Mouse (Mus musculus): ENCODE measurements around the gene Stkld1. TPM values are rescaled to one million over a fixed set of nuclear protein-coding genes. Genes with fewer than 3 reads are reported as not detected.
"Not testable (repeated sequence)": the region's sequence is repeated elsewhere in the genome, so short reads cannot be mapped to it uniquely, and the experiment has no call there.

Stkld1 gene
- not detected in 2 replicates for polyA plus RNA-seq (2015; fragmentation: Nextera tagmentation; extraction: Ambion mirVana)

DNA sequence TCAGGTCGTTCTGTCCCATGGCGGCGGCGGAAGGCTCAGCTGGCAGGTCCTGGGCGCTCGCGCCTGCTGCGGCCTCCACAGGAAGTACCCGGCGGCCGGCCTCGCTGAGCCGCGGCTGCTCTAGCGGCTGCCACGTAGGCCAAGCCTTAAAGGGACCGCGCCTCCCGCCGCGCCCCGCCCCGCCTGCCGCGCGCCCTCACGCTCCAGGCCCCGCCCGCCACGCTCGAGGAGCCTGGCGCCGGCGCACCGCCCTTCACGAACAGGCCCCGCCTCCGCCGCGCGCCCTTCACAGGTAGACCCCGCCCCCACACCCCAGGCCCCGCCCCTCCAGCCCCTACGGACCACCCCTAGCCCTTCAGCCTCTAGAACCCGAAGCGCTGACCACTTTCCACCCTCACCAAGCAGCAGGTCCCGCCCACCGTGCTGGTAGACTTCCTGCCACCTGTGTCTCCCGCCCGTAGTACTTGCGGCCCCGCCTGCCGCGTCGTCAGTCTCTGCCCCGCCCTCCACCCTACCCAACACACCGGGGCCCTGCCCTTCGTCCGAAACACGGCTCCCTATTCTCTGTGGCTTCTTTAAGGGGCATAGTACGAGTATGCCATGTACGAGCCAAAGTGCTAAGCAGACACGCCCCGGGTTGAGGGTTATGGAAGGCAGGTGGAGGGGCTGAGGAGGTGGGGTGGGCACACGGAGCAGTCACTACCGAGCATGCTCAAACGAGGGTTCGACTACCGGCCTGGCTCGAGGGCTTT, at the start of gene Stkld1, which contains the start of gene Surf4:
Gene Stkld1, plus strand, starts transcription at position 744 of the 752 bp plus-strand sequence.
Gene Surf4, minus strand, starts transcription at position 625 of the 752 bp plus-strand sequence.
- WGBS = under 1% methylated on average over 58 of the region's 70 CpGs
- H3K4me2 ChIP-seq (replicated peaks) = peak within 1 kb of the TSS; percentile 82
- ATAC-seq (ENCODE audit: low FRiP score, low read depth) = peak; percentile 94

DNA sequence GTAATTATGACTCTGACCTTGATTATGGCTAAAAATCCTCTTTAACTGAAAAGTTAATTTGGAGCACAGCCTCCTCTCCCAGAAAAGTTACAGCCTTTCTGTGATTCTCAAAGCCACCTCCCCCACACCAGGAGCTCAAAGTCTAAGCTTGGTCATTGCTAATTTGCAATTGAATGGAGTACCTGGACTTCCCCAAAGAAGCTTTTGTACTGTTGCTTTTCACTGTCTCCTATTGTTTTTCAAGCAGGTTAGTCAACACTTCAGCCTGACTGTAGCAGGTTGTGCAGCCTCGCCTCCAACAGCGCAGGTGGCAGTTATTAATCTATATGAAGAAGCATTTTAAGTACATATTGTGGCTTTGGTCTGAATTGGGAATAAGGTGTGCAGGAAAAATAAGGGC, 48.3 kb upstream of the Stkld1 start:
- not testable (repeated sequence) for H3K4me3 ChIP-seq; H3K27me3 ChIP-seq; H3K4me1 ChIP-seq; H3K9ac ChIP-seq; ATAC-seq (ENCODE audit: low FRiP score, low read depth); H3K4me2 ChIP-seq (replicated peaks); H3K27ac ChIP-seq; H3K9me3 ChIP-seq
- 94% methylated on average over 2 of the region's 2 CpGs for WGBS
- peaks cover 30% of the 10 kb centered on the region for H3K36me3 ChIP-seq

More for the DNA sequence above, at the start of gene Stkld1, which contains the start of gene Surf4:
- H3K4me1 ChIP-seq = peaks cover 36% of the 10 kb centered on the region
- H3K4me3 ChIP-seq = peak within 1 kb of the TSS; percentile 97
- no peaks in the 10 kb centered on the region for H3K27me3 ChIP-seq
- H3K27ac ChIP-seq = peak within 1 kb of the TSS; percentile 91
- H3K36me3 ChIP-seq = peaks cover 33% of the 10 kb centered on the region
- peak within 1 kb of the TSS; percentile 100 for H3K9ac ChIP-seq
- no peaks in the 10 kb centered on the region for H3K9me3 ChIP-seq

DNA sequence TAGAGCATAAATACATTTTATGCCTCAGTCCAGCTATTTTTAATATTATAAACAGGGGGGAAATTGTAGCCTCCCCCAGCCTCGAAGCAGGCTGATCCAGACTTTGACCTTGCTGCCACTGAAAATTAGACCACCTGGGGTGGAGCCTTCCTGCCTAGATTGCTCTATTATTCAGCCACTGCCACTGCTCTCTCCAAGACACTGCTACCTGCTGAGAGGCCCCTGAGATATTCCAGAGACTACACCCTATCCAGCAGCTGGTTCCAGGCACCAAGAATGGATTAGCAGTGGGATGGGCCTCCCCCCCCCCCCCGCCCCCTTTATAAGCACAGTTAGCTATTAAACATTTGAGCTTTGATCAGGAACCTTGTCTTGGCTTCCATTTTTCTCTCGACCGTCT, 47.7 kb upstream of the Stkld1 start:
- 62% methylated on average over 4 of the region's 4 CpGs for WGBS
- not testable (repeated sequence) for ATAC-seq (ENCODE audit: low FRiP score, low read depth); H3K4me3 ChIP-seq; H3K4me1 ChIP-seq; H3K27ac ChIP-seq; H3K4me2 ChIP-seq (replicated peaks); H3K27me3 ChIP-seq; H3K9ac ChIP-seq; H3K9me3 ChIP-seq
- H3K36me3 ChIP-seq = peaks cover 37% of the 10 kb centered on the region

DNA sequence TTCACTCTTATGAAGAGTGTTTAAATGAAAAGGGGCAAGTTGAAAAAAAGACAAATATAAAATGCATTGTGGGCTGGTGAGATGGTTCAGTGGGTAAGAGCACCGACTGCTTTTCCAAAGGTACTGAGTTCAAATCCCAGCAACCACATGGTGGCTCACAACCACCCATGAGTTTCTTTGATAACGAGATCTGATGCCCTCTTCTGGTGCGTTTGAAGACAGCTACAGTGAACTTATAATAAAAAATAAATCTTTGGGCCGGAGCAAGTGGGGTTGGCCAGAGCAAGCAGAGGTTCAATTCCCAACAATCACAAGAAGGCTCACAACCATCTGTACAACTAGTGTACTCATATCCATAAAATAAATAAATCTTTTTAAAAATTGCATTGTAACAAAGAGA, 37.9 kb upstream of the Stkld1 start:
- Histone ChIP-seq H3K4me3 (no peak overlapping the region), H3K4me1 (peaks cover 2% of the 10 kb centered on the region), H3K27me3 (no peaks in the 10 kb centered on the region), H3K36me3 (peaks cover 85% of the 10 kb centered on the region), H3K9me3 (no peaks in the 10 kb centered on the region), H3K4me2 (replicated peaks) (no peak overlapping the region), H3K9ac (no peak overlapping the region), H3K27ac (no peak overlapping the region)
- 92% methylated on average over 4 of the region's 4 CpGs for WGBS
- ATAC-seq (ENCODE audit: low FRiP score, low read depth) = no peak

DNA sequence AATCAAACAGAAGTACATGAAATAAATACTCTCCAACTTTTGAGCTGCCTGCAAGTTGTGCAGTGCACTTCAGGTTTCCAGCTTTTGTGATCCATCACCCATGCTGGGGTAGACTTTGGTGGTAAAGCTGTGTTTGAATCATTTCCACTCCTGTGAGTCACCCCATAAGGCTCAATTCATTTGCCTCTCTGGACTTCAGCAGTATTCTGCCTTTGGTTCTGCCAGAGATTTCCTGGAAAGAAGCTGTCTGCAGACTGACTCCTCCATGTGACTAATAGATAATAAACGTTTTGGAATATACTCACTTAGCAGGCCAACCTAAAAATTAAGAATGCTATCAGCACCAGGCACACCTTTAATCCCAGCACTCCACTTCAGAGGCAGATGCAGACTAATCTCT, 33.1 kb upstream of the Stkld1 start:
- 81% methylated on average over 1 of the region's 1 CpGs for WGBS
- peaks cover 58% of the 10 kb centered on the region for H3K36me3 ChIP-seq
- no peak for ATAC-seq (ENCODE audit: low FRiP score, low read depth)

DNA sequence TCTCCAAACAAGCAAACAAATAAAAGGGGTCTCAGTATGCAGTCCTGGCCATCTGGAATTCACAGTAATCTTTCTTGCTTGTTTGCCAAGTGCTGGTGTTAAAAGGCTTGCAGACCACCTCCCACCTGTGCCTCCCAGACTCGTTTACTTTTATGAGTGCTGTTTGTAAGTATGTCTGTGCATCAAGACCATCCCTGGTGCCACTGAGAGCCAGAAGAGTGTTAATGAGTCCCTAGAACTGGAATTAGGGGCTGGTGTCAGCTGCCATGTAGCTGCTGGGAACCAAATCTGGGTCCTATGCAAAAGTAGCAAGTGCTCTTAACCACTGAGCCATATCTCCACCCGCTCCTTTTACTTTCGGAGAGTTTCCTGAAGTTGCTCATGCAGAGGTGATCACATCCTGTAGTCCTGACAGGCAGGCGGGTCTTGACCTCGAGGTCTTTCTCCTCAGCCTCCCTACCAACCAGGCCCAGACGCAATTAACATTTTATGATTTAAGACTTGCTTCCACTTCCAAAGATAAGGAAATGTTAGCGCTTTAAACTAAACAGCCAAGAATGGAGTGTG, 31.9 kb upstream of the Stkld1 start:
- no peak overlapping the region for H3K27ac ChIP-seq
- 4% methylated on average over 7 of the region's 7 CpGs for WGBS
- peak overlapping the region; percentile 87 for H3K4me2 ChIP-seq (replicated peaks)
- peak overlapping the region; percentile 90 for H3K4me3 ChIP-seq
- peaks cover 58% of the 10 kb centered on the region for H3K36me3 ChIP-seq
- no peak for ATAC-seq (ENCODE audit: low FRiP score, low read depth)
- peaks cover 28% of the 10 kb centered on the region for H3K4me1 ChIP-seq
- H3K9ac ChIP-seq = peak overlapping the region; percentile 84
- no peaks in the 10 kb centered on the region for H3K9me3 ChIP-seq
- no peaks in the 10 kb centered on the region for H3K27me3 ChIP-seq

More for the DNA sequence above, 33.1 kb upstream of the Stkld1 start:
- Histone ChIP-seq H3K27me3 (no peaks in the 10 kb centered on the region), H3K4me2 (replicated peaks) (no peak overlapping the region; the same call in 1 of the 2 replicates), H3K9ac (no peak overlapping the region), H3K4me1 (peaks cover 28% of the 10 kb centered on the region), H3K4me3 (no peak overlapping the region), H3K9me3 (no peaks in the 10 kb centered on the region), H3K27ac (no peak overlapping the region)

DNA sequence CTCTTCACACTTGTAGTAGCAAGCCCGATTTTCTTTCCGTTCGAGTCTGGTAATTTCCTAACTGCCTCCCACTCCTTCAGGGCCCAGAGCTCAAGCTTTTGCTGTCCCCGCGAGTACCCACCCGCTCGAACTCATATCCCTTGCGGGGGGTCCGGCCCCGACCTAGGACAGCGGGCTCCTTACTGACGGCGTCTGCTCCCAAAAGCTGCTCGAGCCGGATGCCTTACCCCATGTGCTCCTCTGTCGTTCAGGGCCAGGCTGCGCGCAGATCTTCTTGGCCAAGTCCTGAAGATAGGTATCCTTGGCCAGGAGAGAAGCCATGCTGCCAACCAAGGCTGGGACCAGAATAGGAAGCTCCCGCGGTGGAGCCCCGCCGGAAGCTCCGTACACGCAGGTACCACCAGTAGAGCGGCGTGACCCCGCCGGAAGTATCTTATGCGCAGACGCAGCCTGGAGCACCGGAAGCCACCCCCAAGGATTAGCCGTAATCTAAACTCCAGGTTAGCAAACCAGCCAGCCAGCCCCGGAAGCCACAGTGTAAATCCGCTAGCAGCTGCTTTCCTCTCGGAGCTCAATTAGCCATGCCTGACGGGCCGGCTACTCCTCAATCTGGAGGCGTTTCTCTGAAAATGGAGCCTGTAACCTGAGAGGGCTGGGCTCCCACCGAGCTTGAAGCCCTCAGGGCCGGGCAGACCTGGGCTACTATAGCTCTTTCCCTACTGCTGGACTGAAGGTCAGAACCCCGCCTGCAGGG, 31.2 kb upstream of the Stkld1 start, which contains the start of gene Surf6:
Gene Surf6, minus strand, starts transcription at position 413 of the 754 bp plus-strand sequence.
- H3K4me3 ChIP-seq = peak within 1 kb of the TSS; percentile 90
- H3K27ac ChIP-seq = peak within 1 kb of the TSS; percentile 89
- WGBS = under 1% methylated on average over 41 of the region's 41 CpGs
- peaks cover 58% of the 10 kb centered on the region for H3K36me3 ChIP-seq
- peak; percentile 95 for ATAC-seq (ENCODE audit: low FRiP score, low read depth)
- no peaks in the 10 kb centered on the region for H3K9me3 ChIP-seq
- H3K4me1 ChIP-seq = peaks cover 28% of the 10 kb centered on the region
- peak within 1 kb of the TSS; percentile 84 for H3K9ac ChIP-seq
- H3K27me3 ChIP-seq = no peaks in the 10 kb centered on the region
- H3K4me2 ChIP-seq (replicated peaks) = peak within 1 kb of the TSS; percentile 87

DNA sequence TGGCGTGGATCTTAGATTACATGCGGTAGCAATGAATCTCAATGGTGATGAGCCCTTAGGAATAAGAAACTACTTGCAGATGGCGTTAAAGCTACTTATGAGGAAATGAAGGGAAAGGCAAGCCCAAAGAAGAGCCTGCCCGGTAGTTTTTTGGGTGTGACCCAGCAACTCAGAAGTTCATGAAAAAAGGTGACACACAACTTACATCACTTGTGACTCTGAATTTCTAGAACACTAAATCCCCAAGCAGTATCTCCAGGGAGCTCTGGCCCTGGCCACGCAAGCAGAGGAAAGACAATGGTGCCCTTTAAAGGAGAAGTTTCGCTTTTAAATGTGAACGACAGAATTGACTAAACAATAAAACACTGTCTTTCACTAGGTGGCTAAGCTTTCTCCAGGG, 30.5 kb upstream of the Stkld1 start:
- H3K9ac ChIP-seq = peak overlapping the region; percentile 84
- H3K27me3 ChIP-seq = no peaks in the 10 kb centered on the region
- peak overlapping the region; percentile 89 for H3K27ac ChIP-seq
- no peak for ATAC-seq (ENCODE audit: low FRiP score, low read depth)
- H3K4me1 ChIP-seq = peaks cover 30% of the 10 kb centered on the region
- H3K36me3 ChIP-seq = peaks cover 58% of the 10 kb centered on the region
- H3K9me3 ChIP-seq = no peaks in the 10 kb centered on the region
- peak overlapping the region; percentile 87 for H3K4me2 ChIP-seq (replicated peaks)
- peak overlapping the region; percentile 90 for H3K4me3 ChIP-seq
- 11% methylated on average over 7 of the region's 7 CpGs for WGBS

DNA sequence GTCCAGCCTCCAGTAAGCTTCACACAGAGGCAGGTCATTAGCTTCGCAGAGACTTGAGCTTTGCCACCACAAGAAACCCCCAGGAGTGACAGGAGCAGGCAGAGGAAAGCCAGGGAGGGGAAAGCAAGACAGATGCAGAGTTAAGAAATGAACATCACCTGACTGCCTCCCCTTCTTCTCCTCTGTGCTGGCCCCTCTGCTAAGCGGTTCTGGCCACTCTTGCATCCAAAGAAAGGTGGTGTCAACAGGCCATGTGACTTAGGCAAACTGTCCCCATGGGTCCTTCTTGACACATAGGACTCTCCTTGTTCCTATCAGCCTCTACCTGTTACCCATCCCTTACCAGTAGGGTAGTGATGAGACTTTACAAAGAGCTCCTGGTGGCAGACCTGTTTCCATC, 27.9 kb upstream of the Stkld1 start:
- Histone ChIP-seq H3K4me3 (no peak overlapping the region), H3K9ac (peak overlapping the region; percentile 45; the same call in 1 of the 2 replicates), H3K4me1 (peaks cover 41% of the 10 kb centered on the region), H3K36me3 (peaks cover 46% of the 10 kb centered on the region), H3K27me3 (no peaks in the 10 kb centered on the region), H3K4me2 (replicated peaks) (no peak overlapping the region), H3K27ac (no peak overlapping the region), H3K9me3 (no peaks in the 10 kb centered on the region)
- ATAC-seq (ENCODE audit: low FRiP score, low read depth) = no peak
- 79% methylated on average over 2 of the region's 2 CpGs for WGBS

DNA sequence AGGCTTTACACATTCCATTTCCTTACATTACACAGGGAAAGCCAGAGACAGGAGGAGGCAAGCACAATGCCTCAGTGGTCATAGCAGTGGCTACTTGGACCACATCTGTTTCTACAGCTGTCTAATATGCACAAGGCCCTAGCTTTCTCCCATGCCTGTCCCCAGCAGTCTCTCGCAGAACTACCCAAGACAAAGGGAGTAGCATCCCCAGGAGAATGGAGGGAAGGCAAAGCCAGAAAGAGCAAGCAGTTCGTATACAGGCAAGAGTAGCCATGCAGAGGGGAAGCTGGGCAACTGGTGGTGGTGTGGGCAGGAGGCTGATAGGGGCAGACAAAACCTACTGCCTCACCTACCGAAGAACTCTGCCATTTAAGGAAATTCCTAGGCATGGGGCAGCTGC, 27.4 kb upstream of the Stkld1 start:
- peaks cover 47% of the 10 kb centered on the region for H3K36me3 ChIP-seq
- 93% methylated on average over 3 of the region's 3 CpGs for WGBS

DNA sequence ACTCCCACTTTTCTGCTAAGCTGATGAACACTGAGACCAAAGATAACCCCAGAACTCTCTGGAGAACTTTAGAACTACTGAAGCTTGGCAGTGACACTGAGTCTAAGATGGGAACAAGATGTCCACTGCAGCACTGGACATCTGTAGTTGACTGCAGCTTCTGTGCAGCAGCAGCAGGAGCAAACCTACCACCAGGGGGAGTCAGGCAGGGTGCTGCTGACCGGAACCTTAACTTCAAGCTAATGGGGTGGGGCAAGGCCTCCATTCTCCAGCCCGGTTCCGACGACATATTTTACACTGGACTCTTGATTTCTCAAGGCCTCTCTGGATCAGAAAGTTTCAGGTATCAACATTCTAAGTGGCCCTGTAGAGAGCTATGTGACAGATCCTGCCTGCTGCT, 26.7 kb upstream of the Stkld1 start:
- WGBS = 55% methylated on average over 4 of the region's 4 CpGs
- ATAC-seq (ENCODE audit: low FRiP score, low read depth) = no peak
- no peak overlapping the region for H3K4me3 ChIP-seq
- no peak overlapping the region for H3K9ac ChIP-seq
- H3K27ac ChIP-seq = no peak overlapping the region
- no peak overlapping the region for H3K4me2 ChIP-seq (replicated peaks)
- H3K36me3 ChIP-seq = peaks cover 53% of the 10 kb centered on the region
- H3K9me3 ChIP-seq = no peaks in the 10 kb centered on the region
- H3K27me3 ChIP-seq = no peaks in the 10 kb centered on the region
- H3K4me1 ChIP-seq = peaks cover 36% of the 10 kb centered on the region

More for the DNA sequence above, 27.4 kb upstream of the Stkld1 start:
- Histone ChIP-seq H3K27me3 (no peaks in the 10 kb centered on the region), H3K4me3 (no peak overlapping the region), H3K4me2 (replicated peaks) (no peak overlapping the region), H3K9me3 (no peaks in the 10 kb centered on the region), H3K27ac (no peak overlapping the region), H3K9ac (no peak overlapping the region; the same call in 1 of the 2 replicates), H3K4me1 (peaks cover 37% of the 10 kb centered on the region)
- no peak for ATAC-seq (ENCODE audit: low FRiP score, low read depth)

All from limb, embryonic 13.5 days (tissue).